Mouse (Mus musculus) forebrain, embryonic 11.5 days (tissue): ENCODE data around the gene Dkkl1. TPM values are rescaled to one million over a fixed set of nuclear protein-coding genes. Genes with fewer than 3 reads are reported as not detected.

Source experiments
- ATAC-seq: fragments of 200-750 bp; cut with Nextera tagmentation; replicated peaks from 2 replicates; pipeline ENCODE4 v1.8.0; 2017; ENCODE audit warnings: moderate TSS enrichment; ENCODE audit not compliant: low FRiP score
- DNase-seq: peaks from one replicate; pipeline ENCODE4 v3.0.0-alpha.2; 2017; ENCODE audit warnings: low spot score
- H3K27ac ChIP-seq: fragments of 300-500 bp; sonication (generic); 2 replicates; pipeline ENCODE4 v1.5.1; 2014; ENCODE audit warnings: low read depth, low read length
- H3K27me3 ChIP-seq: fragments of 300-500 bp; sonication (generic); 2 replicates; pipeline ENCODE4 v1.6.1; 2014; ENCODE audit warnings: mild to moderate bottlenecking, low read length, mixed read lengths; ENCODE audit not compliant: control insufficient read depth, insufficient read depth
- H3K36me3 ChIP-seq: fragments of 300-500 bp; sonication (generic); 2 replicates; pipeline ENCODE4 v1.6.1; 2014; ENCODE audit warnings: mild to moderate bottlenecking, low read length, moderate library complexity, mixed read lengths; ENCODE audit not compliant: control insufficient read depth, insufficient read depth
- H3K4me1 ChIP-seq: fragments of 300-500 bp; sonication (generic); replicated peaks from 2 replicates; pipeline ENCODE4 v1.6.1; 2014; ENCODE audit warnings: low read length, mixed read lengths; ENCODE audit not compliant: control insufficient read depth, insufficient read depth
- H3K4me2 ChIP-seq: fragments of 300-500 bp; sonication (generic); 2 replicates; pipeline ENCODE4 v1.6.1; 2014; ENCODE audit warnings: low read depth, mild to moderate bottlenecking, low read length, moderate library complexity, mixed read lengths; ENCODE audit not compliant: severe bottlenecking
- H3K4me3 ChIP-seq: fragments of 300-500 bp; sonication (generic); 2 replicates; pipeline ENCODE4 v1.5.1; 2014; ENCODE audit warnings: low read depth, low read length
- H3K9ac ChIP-seq: fragments of 300-500 bp; sonication (generic); 2 replicates; pipeline ENCODE4 v1.6.1; 2014; ENCODE audit warnings: low read length
- H3K9me3 ChIP-seq: fragments of 300-500 bp; sonication (generic); 2 replicates; pipeline ENCODE4 v1.6.1; 2016; ENCODE audit warnings: low read length, mixed read lengths; ENCODE audit not compliant: control insufficient read depth
- WGBS: fragments of 180-500 bp; shearing (Covaris S2); extraction: QIAGEN DNeasy Blood & Tissue Kit; methylation state at CpG from one replicate; pipeline ENCODE4 v1.1.7; 2014; 5-methylcytosine and 5-hydroxymethylcytosine counted together
- polyA plus RNA-seq: library from polyadenylated mRNA; unstranded; fragments of >200 nt; fragmentation: Nextera tagmentation; extraction: Ambion mirVana; gene quantifications from 2 replicates; pipeline ENCODE4 v1.2.1, GENCODE M21; 2014

The Dkkl1 gene
- polyA plus RNA-seq, 1 experiment from 2014 or later, result 0.48 TPM

GRCm38 (mm10) chr7:45182199-45182601 is 29.7 kb downstream of the Dkkl1 start:
- no peak overlapping the region for H3K9ac ChIP-seq
- DNase-seq (peak; percentile 89), ATAC-seq (peak; percentile 88)
- H3K27ac ChIP-seq, result no peak overlapping the region
- no peaks in the 10 kb centered on the region for H3K9me3 ChIP-seq
- under 1% methylated on average over 34 of the region's 34 CpGs for WGBS
- peak overlapping the region; percentile 51 for H3K4me2 ChIP-seq
- peaks cover 76% of the 10 kb centered on the region for H3K27me3 ChIP-seq
- peaks cover 6% of the 10 kb centered on the region; the same call in 1 of the 2 replicates for H3K4me1 ChIP-seq
- H3K36me3 ChIP-seq, result no peaks in the 10 kb centered on the region
- peak overlapping the region; percentile 15; the same call in 1 of the 2 replicates for H3K4me3 ChIP-seq

GRCm38 (mm10) chr7:45181540-45181939 is 30.4 kb downstream of the Dkkl1 start:
- Histone ChIP-seq H3K9ac (no peak overlapping the region), H3K27ac (no peak overlapping the region), H3K9me3 (no peaks in the 10 kb centered on the region), H3K4me1 (peaks cover 6% of the 10 kb centered on the region; the same call in 1 of the 2 replicates), H3K36me3 (no peaks in the 10 kb centered on the region), H3K27me3 (peaks cover 82% of the 10 kb centered on the region), H3K4me2 (peak overlapping the region; percentile 32; the same call in 1 of the 2 replicates), H3K4me3 (peak overlapping the region; percentile 10; the same call in 1 of the 2 replicates)
- peak; percentile 8; the same call in 1 of the 2 replicates for ATAC-seq
- peak; percentile 70 for DNase-seq
- WGBS, result 4% methylated on average over 35 of the region's 35 CpGs

GRCm38 (mm10) chr7:45180896-45181477 is 31.0 kb downstream of the Dkkl1 start, which contains the start of gene Pth2:
Gene Pth2 (plus strand): TSS chr7:45180995.
- Histone ChIP-seq H3K4me3 (peak within 1 kb of the TSS; percentile 10; the same call in 1 of the 2 replicates), H3K36me3 (no peaks in the 10 kb centered on the region), H3K27me3 (peaks cover 87% of the 10 kb centered on the region), H3K27ac (no peak within 1 kb of the TSS), H3K4me1 (peaks cover 10% of the 10 kb centered on the region), H3K9ac (no peak within 1 kb of the TSS), H3K9me3 (no peaks in the 10 kb centered on the region), H3K4me2 (peak within 1 kb of the TSS; percentile 32; the same call in 1 of the 2 replicates)
- no peak for DNase-seq
- ATAC-seq, result no peak
- WGBS, result 11% methylated on average over 18 of the region's 20 CpGs

- Histone ChIP-seq H3K27ac (no peak within 1 kb of the TSS), H3K27me3 (peaks cover 99% of the 10 kb centered on the region), H3K4me3 (no peak within 1 kb of the TSS), H3K9me3 (no peaks in the 10 kb centered on the region), H3K9ac (no peak within 1 kb of the TSS), H3K4me2 (no peak within 1 kb of the TSS), H3K36me3 (no peaks in the 10 kb centered on the region), H3K4me1 (peaks cover 11% of the 10 kb centered on the region)
- WGBS, result 27% methylated on average over 7 of the region's 7 CpGs
- DNase-seq (no peak), ATAC-seq (no peak)
Measured at GRCm38 (mm10) chr7:45179469-45179868, 32.5 kb downstream of the Dkkl1 start, which contains the start of gene Gfy. Gene Gfy (minus strand): TSS chr7:45179569.

- H3K27ac ChIP-seq, result no peak overlapping the region
- H3K9me3 ChIP-seq, result no peaks in the 10 kb centered on the region
- H3K4me1 ChIP-seq, result peaks cover 11% of the 10 kb centered on the region
- no peaks in the 10 kb centered on the region for H3K36me3 ChIP-seq
- H3K27me3 ChIP-seq, result peaks cover 95% of the 10 kb centered on the region
- WGBS, result 21% methylated on average over 7 of the region's 7 CpGs
- no peak overlapping the region for H3K9ac ChIP-seq
- no peak overlapping the region for H3K4me2 ChIP-seq
- ATAC-seq, result no peak
- no peak for DNase-seq
- no peak overlapping the region for H3K4me3 ChIP-seq
Measured at GRCm38 (mm10) chr7:45178550-45178949, 33.4 kb downstream of the Dkkl1 start.

GRCm38 (mm10) chr7:45176356-45176755 is 35.6 kb downstream of the Dkkl1 start:
- DNase-seq (no peak), ATAC-seq (no peak)
- H3K27ac ChIP-seq, result no peak overlapping the region
- H3K27me3 ChIP-seq, result peaks cover 73% of the 10 kb centered on the region
- peaks cover 10% of the 10 kb centered on the region for H3K4me1 ChIP-seq
- peak overlapping the region; percentile 38; the same call in 1 of the 2 replicates for H3K4me2 ChIP-seq
- 0 out of 2 replicates have a peak overlapping the region, but pooled peaks have one; percentile 20 for H3K9ac ChIP-seq
- H3K9me3 ChIP-seq, result no peaks in the 10 kb centered on the region
- 0 out of 2 replicates have a peak overlapping the region, but pooled peaks have one; percentile 13 for H3K4me3 ChIP-seq
- no peaks in the 10 kb centered on the region for H3K36me3 ChIP-seq
- 3% methylated on average over 29 of the region's 31 CpGs for WGBS

GRCm38 (mm10) chr7:45175929-45176328 is 36.0 kb downstream of the Dkkl1 start:
- ATAC-seq, result no peak
- Histone ChIP-seq H3K36me3 (no peaks in the 10 kb centered on the region), H3K4me2 (peak overlapping the region; percentile 38), H3K4me1 (peaks cover 9% of the 10 kb centered on the region), H3K27me3 (peaks cover 69% of the 10 kb centered on the region), H3K9me3 (no peaks in the 10 kb centered on the region), H3K9ac (0 out of 2 replicates have a peak overlapping the region, but pooled peaks have one; percentile 20), H3K4me3 (no peak overlapping the region), H3K27ac (no peak overlapping the region)
- DNase-seq, result no peak
- 1% methylated on average over 23 of the region's 23 CpGs for WGBS

- 2% methylated on average over 13 of the region's 13 CpGs for WGBS
- no peak for ATAC-seq
- Histone ChIP-seq H3K27me3 (peaks cover 64% of the 10 kb centered on the region), H3K4me3 (no peak overlapping the region), H3K27ac (no peak overlapping the region), H3K9ac (no peak overlapping the region), H3K36me3 (no peaks in the 10 kb centered on the region), H3K4me1 (peaks cover 7% of the 10 kb centered on the region), H3K9me3 (no peaks in the 10 kb centered on the region), H3K4me2 (no peak overlapping the region)
- no peak for DNase-seq
Measured at GRCm38 (mm10) chr7:45175398-45175797, 36.5 kb downstream of the Dkkl1 start.
